Mouse (Mus musculus) spleen, adult 18-20 months (tissue): Measurements from ENCODE around the gene Zswim3.
A peak's percentile ranks its signal among the peaks of the same experiment; 100 is the strongest.
"Not testable (repeated sequence)": the region's sequence is repeated elsewhere in the genome, so short reads cannot be mapped to it uniquely, and the experiment has no call there.

Source experiments
- DNase-seq, 2 experiments: peaks; one replicate each; pipeline ENCODE4 v3.0.0; 2022; ENCODE audit warnings: mixed read lengths in 2 of 2

Gene Zswim3

GRCm38 (mm10) chr2:164783926-164784581 is 20.8 kb upstream of the Zswim3 start:
- DNase-seq, result no peak

DNA sequence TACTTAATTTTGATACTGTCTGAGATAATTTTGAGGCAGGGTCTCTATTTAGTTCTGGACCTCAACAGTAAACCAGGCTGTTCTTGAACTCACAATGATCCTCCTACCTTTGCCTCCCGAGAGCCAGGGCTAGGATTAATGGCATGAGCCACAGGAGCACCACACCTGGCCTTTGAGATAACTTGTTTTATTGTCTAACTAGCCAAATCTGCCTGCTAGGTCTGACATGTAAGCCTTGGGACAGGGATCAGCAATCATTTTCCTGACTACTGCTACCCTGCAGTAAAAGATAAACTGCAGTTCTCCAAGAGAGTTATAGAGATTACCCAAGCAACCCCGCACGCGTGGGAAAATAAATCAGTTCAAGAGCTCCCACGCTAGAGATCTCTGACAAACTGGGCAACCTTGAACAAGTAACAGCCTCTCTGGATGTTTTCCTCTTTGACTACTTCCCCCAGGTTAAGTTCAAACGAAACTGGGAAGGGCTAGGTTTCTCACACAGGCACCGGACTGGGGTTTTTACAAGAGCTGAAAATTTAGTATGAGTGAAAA is 20.0 kb upstream of the Zswim3 start:
- no peak for DNase-seq

GRCm38 (mm10) chr2:164785481-164786387 is 19.2 kb upstream of the Zswim3 start, which contains the start of gene Snx21:
Gene Snx21 (plus strand): TSS chr2:164785823.
- DNase-seq, result peak; percentile 62 to 68

DNA sequence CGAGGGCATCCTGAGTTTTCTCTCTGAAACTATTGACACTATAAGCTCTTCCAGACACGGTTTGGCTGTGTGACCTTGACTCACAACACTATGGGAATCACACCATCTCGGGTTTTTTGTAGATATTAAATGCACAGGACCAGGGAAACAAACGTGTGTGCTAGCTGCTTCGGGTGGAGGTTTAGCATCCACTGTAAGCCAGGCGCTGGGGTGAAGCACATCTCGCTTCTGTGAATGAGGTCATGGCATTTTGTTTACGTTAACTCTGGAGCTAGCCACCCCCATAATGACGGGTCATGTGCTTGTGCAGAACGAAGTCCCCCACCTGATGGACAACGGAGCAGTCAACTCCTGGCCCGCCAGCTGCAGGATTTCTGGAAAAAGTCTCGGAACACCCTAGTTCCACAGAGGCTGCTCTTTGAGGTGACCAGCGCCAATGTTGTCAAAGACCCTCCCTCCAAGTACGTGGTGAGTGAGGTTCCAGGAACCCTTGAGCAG is 18.5 kb upstream of the Zswim3 start:
- no peak for DNase-seq

DNA sequence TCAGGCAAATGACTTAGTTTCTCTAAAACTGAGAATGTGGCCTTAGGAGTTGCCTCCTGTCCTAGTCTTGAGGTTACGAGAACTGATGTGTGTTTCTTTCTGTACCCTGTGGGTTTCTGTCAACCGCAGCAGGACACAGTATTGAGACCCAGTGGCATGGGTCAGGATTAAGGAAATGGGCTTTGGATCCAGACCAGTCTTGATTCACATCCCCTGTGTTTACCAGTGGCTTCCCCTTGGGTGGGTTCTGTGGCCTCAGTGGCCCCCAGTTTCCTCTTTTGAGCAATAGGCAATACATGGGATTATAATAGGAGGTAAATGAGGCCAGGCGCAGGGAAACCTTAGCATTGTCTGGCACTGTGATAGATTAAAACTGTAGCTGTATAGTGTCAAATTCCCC is 17.9 kb upstream of the Zswim3 start:
- DNase-seq, result no peak

GRCm38 (mm10) chr2:164787779-164788178 is 17.1 kb upstream of the Zswim3 start:
- no peak for DNase-seq

DNA sequence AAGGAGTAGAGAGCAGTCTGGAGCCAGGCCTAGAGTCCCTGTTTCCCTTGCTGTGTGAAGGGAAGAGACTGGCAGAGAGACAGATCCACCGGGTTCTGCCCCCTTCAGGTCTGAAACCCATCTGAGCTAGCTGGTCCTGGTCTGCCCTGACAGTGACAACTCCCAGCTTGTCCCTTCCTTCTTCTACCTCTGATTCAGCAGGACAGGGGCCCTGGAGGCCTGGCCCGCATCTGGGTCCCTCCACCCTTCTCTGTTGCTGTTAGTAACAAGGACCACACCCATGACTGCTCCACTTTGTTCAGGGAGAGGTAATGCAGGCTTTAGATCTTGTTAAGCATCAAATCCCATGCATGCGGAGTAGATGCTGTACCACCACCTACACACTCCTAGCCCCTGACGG is 16.5 kb upstream of the Zswim3 start:
- DNase-seq, result no peak

DNA sequence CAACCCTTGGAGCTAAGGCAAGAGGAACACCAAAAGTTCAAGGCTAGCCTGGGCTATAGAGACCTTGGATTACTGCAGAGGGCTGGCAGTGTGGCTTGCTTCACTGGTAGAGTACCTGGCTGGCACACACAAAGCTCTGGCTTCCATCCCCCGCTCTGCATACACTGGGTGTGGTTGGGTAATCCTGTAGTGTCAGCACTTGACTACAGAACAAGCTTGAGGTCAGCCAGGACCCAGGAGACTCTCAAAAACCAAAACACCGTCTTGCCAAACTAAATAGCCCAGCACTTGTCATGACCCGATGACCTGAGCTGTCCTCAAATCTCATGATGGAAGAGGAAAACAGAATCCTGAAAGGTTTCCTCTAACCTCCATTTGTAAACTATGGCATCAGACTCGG is 14.4 kb upstream of the Zswim3 start:
- no peak for DNase-seq

DNA sequence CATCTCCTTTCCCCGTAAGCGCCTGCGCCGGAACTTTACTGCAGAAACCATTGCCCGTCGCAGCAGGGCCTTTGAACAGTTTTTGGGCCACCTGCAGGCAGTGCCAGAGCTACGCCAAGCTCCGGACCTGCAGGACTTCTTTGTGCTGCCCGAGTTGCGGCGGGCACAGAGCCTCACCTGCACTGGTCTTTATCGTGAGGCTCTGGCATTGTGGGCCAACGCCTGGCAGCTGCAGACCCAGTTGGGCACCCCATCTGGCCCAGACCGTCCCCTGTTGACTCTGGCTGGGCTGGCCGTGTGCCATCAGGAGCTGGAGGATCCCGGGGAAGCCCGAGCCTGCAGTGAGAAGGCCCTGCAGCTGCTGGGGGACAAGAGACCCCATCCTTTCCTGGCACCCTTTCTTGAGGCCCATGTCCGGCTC is 13.0 kb upstream of the Zswim3 start:
- no peak for DNase-seq

- no peak for DNase-seq
Measured at GRCm38 (mm10) chr2:164792400-164793190, 12.3 kb upstream of the Zswim3 start.

DNA sequence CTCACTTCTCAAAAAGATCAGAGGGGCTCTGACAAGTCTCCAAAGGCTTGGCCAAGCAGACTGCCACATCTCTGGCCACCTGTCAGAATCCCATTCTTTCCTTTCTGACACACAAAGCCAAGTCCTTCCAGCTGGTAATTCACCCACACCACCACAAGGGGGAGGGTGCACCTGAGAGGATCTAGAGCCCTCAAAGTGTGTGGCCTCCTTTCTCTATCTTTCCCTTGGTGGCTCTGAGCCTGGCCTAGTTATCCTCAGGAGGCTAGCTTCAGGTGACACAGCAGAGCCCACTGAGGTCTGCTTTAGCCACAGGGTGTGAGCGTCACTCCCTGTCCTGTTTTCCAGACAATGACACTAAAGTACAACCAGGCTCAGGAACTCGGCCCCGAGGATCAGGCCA is 11.7 kb upstream of the Zswim3 start:
- peak; percentile 28 to 63 for DNase-seq

GRCm38 (mm10) chr2:164793772-164794171 is 11.1 kb upstream of the Zswim3 start:
- no peak for DNase-seq

- peak; percentile 39 to 62 for DNase-seq
Measured at GRCm38 (mm10) chr2:164794293-164794692, 10.6 kb upstream of the Zswim3 start.

DNA sequence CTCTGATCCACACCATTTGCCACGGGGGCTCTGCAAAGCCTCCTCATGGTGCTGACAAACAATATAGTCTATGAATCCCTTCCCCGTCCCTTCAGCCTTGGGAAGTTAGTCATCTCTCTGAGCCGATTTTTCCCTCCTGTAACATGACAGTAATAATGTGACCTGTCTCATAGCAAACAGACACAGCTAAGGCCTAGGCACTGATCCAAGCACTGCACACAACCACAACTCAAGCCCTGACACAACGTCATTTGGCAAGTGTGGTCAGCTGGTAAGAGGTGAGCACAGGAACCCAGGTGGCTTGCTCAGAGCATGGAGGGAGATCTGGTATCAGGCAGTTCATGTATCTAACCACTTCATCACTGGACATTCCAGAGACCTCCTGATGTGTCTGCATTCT is 9.0 kb upstream of the Zswim3 start:
- no peak for DNase-seq

- not testable (repeated sequence) for DNase-seq
Measured at GRCm38 (mm10) chr2:164798554-164798953, 6.3 kb upstream of the Zswim3 start.

DNA sequence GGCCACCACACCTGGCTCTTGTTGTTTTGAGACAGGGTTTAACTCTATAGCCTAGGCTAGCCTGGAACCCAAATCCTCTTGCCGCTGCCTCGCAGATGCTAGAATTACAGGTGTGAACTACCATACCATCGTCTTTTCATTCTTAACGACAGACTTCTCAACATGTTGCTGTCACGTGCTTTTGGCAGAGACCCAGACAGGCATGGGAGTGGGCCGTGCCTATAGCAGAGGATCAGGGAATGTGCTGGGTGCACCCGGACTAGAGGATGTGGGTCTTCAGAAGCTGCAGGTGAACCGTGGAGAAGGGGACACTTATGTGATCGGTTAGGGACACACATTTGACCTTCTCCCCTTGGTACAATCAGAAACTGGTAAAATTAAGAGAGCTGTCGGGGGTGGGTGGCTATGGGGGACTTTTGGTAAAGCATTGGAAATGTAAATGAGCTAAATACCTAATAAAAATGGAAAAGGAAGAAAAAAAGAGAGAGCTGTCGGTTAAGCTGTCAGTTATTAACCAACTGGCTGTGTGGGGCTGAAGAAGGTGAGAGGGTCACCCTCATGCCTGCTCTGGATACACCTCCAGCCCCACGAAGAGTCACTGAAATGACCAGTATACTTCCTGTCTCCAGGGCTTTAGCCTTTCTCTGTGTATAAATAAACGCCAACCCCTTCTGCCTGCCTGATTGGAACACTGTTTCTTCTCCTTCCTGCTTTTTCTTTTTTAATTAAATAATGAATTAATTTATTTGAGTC is 4.5 kb upstream of the Zswim3 start:
- DNase-seq, result no peak

DNA sequence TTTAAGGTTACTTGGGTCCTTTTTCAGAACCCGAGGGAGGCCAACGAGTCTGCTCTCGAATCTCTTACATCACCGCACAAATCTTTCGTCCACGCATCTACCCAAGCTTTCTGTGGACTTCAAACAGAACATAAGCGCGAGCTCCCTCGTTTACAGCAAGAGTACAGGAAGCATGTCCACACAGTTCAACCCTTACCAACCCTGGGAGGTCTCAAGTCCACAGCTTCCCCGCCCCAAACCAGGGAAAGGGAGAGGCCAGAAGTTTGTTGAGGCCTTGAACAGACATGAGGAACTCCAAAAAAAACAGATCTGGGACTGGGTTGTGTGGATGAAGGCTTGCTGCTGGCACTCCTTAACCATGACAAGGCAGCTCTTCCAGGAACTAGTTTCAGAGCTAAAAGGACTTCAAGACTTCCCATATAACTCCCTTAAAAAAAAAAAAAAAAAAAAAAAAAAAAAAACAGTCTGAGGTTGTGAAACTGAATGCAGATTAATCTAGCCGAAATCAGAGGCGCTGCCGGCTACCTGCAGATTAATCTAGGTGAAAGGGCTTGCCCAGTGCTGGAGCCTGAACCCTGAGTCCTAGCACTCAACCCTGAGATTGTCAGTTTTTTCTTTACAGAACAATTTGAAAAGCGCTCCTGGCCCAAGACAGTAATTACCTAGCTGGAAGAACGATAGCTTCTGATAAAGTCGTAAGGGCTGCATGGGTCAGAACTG is 1.5 kb upstream of the Zswim3 start:
- DNase-seq, result no peak

GRCm38 (mm10) chr2:164803921-164804313 is 981 bp upstream of the Zswim3 start:
- no peak for DNase-seq

DNA sequence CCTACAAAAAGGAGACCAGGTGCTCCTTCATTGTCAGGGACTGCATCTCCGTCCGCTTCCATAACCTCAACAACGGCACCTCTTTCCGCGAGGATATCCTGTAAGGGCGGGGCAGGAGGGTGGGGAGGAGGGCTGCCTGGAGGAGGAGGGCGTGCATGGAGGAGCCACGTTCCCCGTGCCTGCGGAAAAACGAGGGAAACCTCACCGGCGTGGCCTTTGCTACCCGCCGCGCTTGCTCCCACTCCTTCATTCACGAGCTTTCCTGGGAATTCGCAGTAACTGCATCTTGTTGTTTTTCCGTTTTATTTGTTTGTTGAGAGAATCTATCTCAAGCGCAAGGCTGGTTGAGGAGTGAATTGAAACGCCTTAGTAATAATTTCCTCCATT is 427 bp downstream of the Zswim3 start:
- no peak for DNase-seq

- DNase-seq, result no peak
Measured at GRCm38 (mm10) chr2:164806614-164807013, 1.7 kb downstream of the Zswim3 start.

- no peak for DNase-seq
Measured at GRCm38 (mm10) chr2:164813557-164813956, 8.7 kb downstream of the Zswim3 start.
